Mouse (Mus musculus): ENCODE results near the gene Filip1.

GRCm38 (mm10) chr9:79872598-79872997 is 140.1 kb downstream of the Filip1 start:
- no peak for TF ChIP-seq GATA1 (IDR thresholded peaks at IDR 0.05; ENCODE audit: borderline replicate concordance, low read length)
- no peak for TF ChIP-seq FLI1 (IDR thresholded peaks at IDR 0.05; ENCODE audit: low read length)
